Mouse (Mus musculus) ES-Bruce4 (cell line): ENCODE data around the gene Gan.

ENCODE experiments used
- CTCF ChIP-seq: IDR thresholded peaks from one replicate; pipeline ENCODE4 v1.8.1; 2011; ENCODE audit warnings: low read depth, low read length
- EP300 ChIP-seq: IDR thresholded peaks from 2 replicates; pipeline ENCODE4 v1.6.1; 2011; ENCODE audit warnings: low read depth, low read length; ENCODE audit not compliant: insufficient read depth
- POLR2A ChIP-seq: IDR thresholded peaks from one replicate; pipeline ENCODE4 v1.8.1; 2011; ENCODE audit warnings: low read length; ENCODE audit not compliant: insufficient read depth

DNA sequence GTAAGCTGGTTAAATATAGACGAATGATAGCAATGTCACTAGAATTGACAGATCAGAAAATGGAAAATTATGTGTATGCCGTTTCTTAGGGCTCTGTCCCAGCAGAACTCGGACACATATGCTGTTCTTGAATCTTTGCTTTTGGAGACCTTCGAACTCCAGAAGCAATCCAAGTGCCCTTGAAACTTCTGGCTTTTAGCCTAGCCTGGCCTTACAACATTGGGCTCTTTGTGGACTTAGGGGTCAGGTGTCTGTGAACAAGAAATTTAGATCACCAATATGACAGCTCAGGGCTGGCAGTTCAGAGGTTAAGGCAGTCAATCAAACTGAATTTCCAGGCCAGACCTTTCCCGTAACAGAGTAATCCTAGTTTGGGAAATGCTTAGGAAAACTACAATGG is 1.1 kb downstream of the Gan start:
- TF ChIP-seq POLR2A = no peak
- TF ChIP-seq CTCF = no peak
- no peak for TF ChIP-seq EP300
